8 mouse cellular contexts compared by ENCODE assay signal in the genomic region with DNA sequence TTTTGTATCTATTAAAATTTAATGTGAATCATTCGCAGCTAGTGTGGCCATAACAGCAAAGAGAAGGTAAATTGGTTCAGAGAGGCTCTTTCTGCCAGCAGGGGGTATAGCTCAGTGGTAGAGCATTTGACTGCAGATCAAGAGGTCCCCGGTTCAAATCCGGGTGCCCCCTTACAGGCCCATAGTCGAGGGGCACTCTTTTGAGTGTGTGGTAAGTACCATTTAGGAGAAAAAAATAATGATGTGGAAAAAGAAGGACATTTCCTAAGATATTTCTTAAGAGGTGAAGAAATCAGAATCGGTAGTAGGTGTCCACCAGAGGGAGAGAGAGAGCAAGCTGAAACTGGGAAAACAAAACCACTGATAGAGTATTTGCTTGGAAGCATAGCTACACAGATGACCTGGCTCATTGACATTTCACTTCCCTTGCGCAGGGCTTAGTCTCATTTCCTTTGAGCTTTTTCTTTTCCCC. TPM values are rescaled to one million over a fixed set of nuclear protein-coding genes. Genes with fewer than 3 reads are reported as not detected.
DNase-seq lines count a peak whose midpoint lies in the region; ATAC-seq and TF ChIP-seq lines count a peak whose summit lies in the region.

No protein-coding gene starts in this region.

- H3K27ac ChIP-seq in gastrocnemius, adult 2 months, result peak overlapping the region; percentile 63; the same call in 1 of the 2 replicates
- no peak overlapping the region for H3K27ac ChIP-seq in hindbrain, postnatal 0 days

- H3K4me1 ChIP-seq in hindbrain, postnatal 0 days (ENCODE audit: insufficient read depth, low read length), result no peaks in the 10 kb centered on the region

- ATAC-seq in hindbrain, postnatal 0 days, result peak; percentile 92

- DNase-seq in ZHBTc4 (ENCODE audit: low read depth, low spot score), result peak; percentile 87
- peak; percentile 79 for DNase-seq in cerebellum, adult 9-11 months
- DNase-seq in gastrocnemius, adult 2 months, result peak; percentile 79
- peak; percentile 72 for DNase-seq in hindbrain, postnatal 0 days (ENCODE audit: low spot score)
- DNase-seq in left cerebral cortex, adult 11 months (ENCODE audit: low spot score), result peak; percentile 51
- DNase-seq in lung, postnatal 36 days, result peak; percentile 92
- DNase-seq in right cerebral cortex, postnatal 10 days (ENCODE audit: low spot score in 2 of 2), result peak; percentile 69 to 74
- peak; percentile 67 to 78 for DNase-seq in urinary bladder, postnatal 36 days (ENCODE audit: low spot score in 2 of 2)

- no peaks in the 10 kb centered on the region for H3K36me3 ChIP-seq in hindbrain, postnatal 0 days (ENCODE audit: insufficient read depth, low read length)

- 15% methylated on average over 6 of the region's 6 CpGs for WGBS in hindbrain, postnatal 0 days

- no peaks in the 10 kb centered on the region for H3K27me3 ChIP-seq in hindbrain, postnatal 0 days (ENCODE audit: insufficient read depth, low read length)

- H3K9me3 ChIP-seq in hindbrain, postnatal 0 days (ENCODE audit: low read length), result no peaks in the 10 kb centered on the region

- H3K4me3 ChIP-seq in gastrocnemius, adult 2 months, result no peak overlapping the region
- H3K4me3 ChIP-seq in hindbrain, postnatal 0 days (ENCODE audit: low read length), result no peak overlapping the region

- TF ChIP-seq CTCF in gastrocnemius, adult 2 months (IDR thresholded peaks at IDR 0.05), result peak; percentile 67
- TF ChIP-seq CTCF in hindbrain, postnatal 0 days (IDR thresholded peaks at IDR 0.05; ENCODE audit: low read depth), result peak; percentile 72

- no peak overlapping the region for H3K4me2 ChIP-seq in hindbrain, postnatal 0 days (ENCODE audit: low read depth, low read length)

- intact Hi-C loops in gastrocnemius, adult 2 months (cut with DNase I), result no loop called here

- no peak overlapping the region for H3K9ac ChIP-seq in hindbrain, postnatal 0 days (replicated peaks; ENCODE audit: low read length)

RNA-seq across cellular contexts. Expression of a gene that starts 25.7 kb away (rescaled TPM):
- 1 to 10 TPM; 5.2 to 7.6 TPM for total RNA-seq in gastrocnemius, adult 2 months (2021)
- total RNA-seq in hindbrain, postnatal 0 days (2014; rRNA removed), result 30.6 and 32.0 TPM in 2 replicates
- polyA plus RNA-seq in hindbrain, postnatal 0 days (2015; fragmentation: Nextera tagmentation; extraction: Ambion mirVana), result 21.0 and 21.3 TPM in 2 replicates

RNA-seq across cellular contexts. Expression of a gene that starts 58.7 kb away (rescaled TPM):
- 1 to 10 TPM; 7.8 to 10.0 TPM for total RNA-seq in gastrocnemius, adult 2 months (2021)
- 15.3 and 17.0 TPM in 2 replicates for total RNA-seq in hindbrain, postnatal 0 days (2014; rRNA removed)
- 19.6 and 20.3 TPM in 2 replicates for polyA plus RNA-seq in hindbrain, postnatal 0 days (2015; fragmentation: Nextera tagmentation; extraction: Ambion mirVana)
